Mouse (Mus musculus): ENCODE data around the gene Draxin.

DNA sequence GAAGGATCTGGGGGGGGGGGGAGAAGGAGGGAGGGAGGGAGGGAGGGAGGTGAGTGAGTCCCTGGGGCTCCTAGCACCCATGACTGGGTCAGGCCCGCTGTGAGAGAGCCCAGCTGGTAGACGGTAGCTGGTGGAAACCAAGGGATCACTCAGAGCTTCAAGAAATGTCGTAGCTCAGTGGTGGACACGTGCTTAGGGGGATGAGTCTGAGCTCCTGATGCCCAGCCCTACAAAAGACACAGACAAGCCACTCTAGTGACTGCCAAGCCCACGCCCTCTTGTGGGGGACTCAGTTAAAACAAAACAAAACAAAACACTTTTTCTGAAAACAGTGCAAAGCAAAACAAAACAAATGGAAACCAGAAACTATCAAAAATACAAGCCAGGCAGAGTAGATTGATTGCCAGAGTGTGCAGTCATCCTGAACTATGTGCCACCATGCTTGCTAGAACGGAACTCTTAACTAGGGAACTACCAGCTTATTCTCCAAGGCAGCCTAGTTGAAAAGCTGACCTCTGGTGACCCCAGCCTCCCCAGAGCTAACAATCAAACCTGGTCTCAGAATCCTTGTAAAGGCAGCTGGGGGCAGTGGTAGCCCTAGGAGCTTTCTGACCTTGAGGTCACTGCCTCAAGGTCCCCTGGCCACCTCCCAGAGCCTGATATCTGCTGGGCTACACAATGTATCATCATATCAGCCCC, 64.6 kb downstream of the Draxin start:
- TF ChIP-seq CTCF (conservative IDR thresholded peaks at IDR 0.05; ENCODE audit: low read length) (no peak), POU5F1 (IDR thresholded peaks at IDR 0.05; ENCODE audit: borderline replicate concordance, low read length) (no peak), NANOG (IDR thresholded peaks at IDR 0.05; ENCODE audit: borderline replicate concordance, low read length) (no peak)

Measured in E14TG2a.4 (cell line).